Mouse (Mus musculus) midbrain, embryonic 16.5 days (tissue): Measurements from ENCODE around the gene Lce1g. TPM values are rescaled to one million over a fixed set of nuclear protein-coding genes. Genes with fewer than 3 reads are reported as not detected.

Experiments
- ATAC-seq: fragments of 200-750 bp; cut with Nextera tagmentation; 2 replicates; pipeline ENCODE4 v1.8.0; 2017; ENCODE audit warnings: moderate TSS enrichment
- H3K27ac ChIP-seq: fragments of 300-500 bp; sonication (generic); 2 replicates; pipeline ENCODE4 v1.5.1; 2014; ENCODE audit warnings: mild to moderate bottlenecking, low read length, mixed read lengths
- H3K27me3 ChIP-seq: fragments of 300-500 bp; sonication (generic); 2 replicates; pipeline ENCODE4 v1.6.1; 2014; ENCODE audit warnings: low read depth, low read length, mixed read lengths; ENCODE audit not compliant: control insufficient read depth, insufficient read depth
- H3K36me3 ChIP-seq: fragments of 300-500 bp; sonication (generic); 2 replicates; pipeline ENCODE4 v1.6.1; 2014; ENCODE audit warnings: mild to moderate bottlenecking, low read length, moderate library complexity, mixed read lengths; ENCODE audit not compliant: control insufficient read depth, insufficient read depth
- H3K4me1 ChIP-seq: fragments of 300-500 bp; sonication (generic); 2 replicates; pipeline ENCODE4 v1.6.1; 2014; ENCODE audit warnings: mild to moderate bottlenecking, low read length, mixed read lengths; ENCODE audit not compliant: control insufficient read depth, insufficient read depth
- H3K4me2 ChIP-seq: fragments of 300-500 bp; sonication (generic); 2 replicates; pipeline ENCODE4 v1.6.1; 2014; ENCODE audit warnings: mild to moderate bottlenecking, low read length, mixed read lengths
- H3K4me3 ChIP-seq: fragments of 300-500 bp; sonication (generic); 2 replicates; pipeline ENCODE4 v1.5.1; 2014; ENCODE audit warnings: low read depth, mild to moderate bottlenecking, low read length, moderate library complexity, mixed read lengths
- H3K9ac ChIP-seq: fragments of 300-500 bp; sonication (generic); 2 replicates; pipeline ENCODE4 v1.6.1; 2014; ENCODE audit warnings: low read depth, low read length, mixed read lengths
- H3K9me3 ChIP-seq: fragments of 300-500 bp; sonication (generic); replicated peaks from 2 replicates; pipeline ENCODE4 v1.6.1; 2014; ENCODE audit warnings: mild to moderate bottlenecking, low read length, mixed read lengths; ENCODE audit not compliant: control insufficient read depth, poor library complexity, severe bottlenecking
- WGBS: fragments of 180-500 bp; shearing (Covaris S2); extraction: QIAGEN DNeasy Blood & Tissue Kit; methylation state at CpG from one replicate; pipeline ENCODE4 v1.1.7; 2014; 5-methylcytosine and 5-hydroxymethylcytosine counted together
- polyA plus RNA-seq: library from polyadenylated mRNA; unstranded; fragments of >200 nt; fragmentation: Nextera tagmentation; extraction: Ambion mirVana; gene quantifications from 2 replicates; pipeline ENCODE4 v1.2.1, GENCODE M21; 2015

Lce1g gene
- polyA plus RNA-seq, 1 experiment from 2014 or later, result not detected

DNA sequence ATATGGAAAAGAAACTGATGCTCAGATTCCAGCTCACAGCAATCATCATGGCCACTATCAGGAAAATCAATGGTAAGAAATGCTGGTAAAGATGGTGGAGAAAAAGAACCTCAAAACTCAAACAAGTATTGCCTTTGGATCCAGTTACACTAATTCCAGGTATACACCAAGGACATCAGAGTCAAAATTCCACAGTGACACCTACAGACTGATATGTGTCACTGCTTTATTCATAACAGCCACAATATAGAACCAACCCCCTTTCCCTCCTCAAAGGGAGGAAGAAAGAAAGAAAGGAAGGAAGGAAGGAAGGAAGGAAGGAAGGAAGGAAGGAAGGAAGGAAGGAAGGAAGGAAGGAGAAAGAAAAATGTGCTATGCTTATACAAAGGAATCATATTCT, 37.0 kb downstream of the Lce1g start:
- no peak for ATAC-seq
- H3K4me2 ChIP-seq, result no peak overlapping the region
- no peak overlapping the region for H3K9ac ChIP-seq
- H3K4me3 ChIP-seq, result no peak overlapping the region
- H3K4me1 ChIP-seq, result no peaks in the 10 kb centered on the region
- H3K36me3 ChIP-seq, result no peaks in the 10 kb centered on the region
- H3K9me3 ChIP-seq, result no peaks in the 10 kb centered on the region
- H3K27ac ChIP-seq, result no peak overlapping the region
- H3K27me3 ChIP-seq, result no peaks in the 10 kb centered on the region

GRCm38 (mm10) chr3:92708974-92709373, 43.2 kb downstream of the Lce1g start, which contains the start of gene Lce1e:
Gene Lce1e (minus strand): TSS chr3:92709074.
- Histone ChIP-seq H3K4me2 (no peak within 1 kb of the TSS), H3K27me3 (no peaks in the 10 kb centered on the region), H3K36me3 (no peaks in the 10 kb centered on the region), H3K4me3 (no peak within 1 kb of the TSS), H3K4me1 (no peaks in the 10 kb centered on the region), H3K9ac (no peak within 1 kb of the TSS), H3K9me3 (no peaks in the 10 kb centered on the region), H3K27ac (no peak within 1 kb of the TSS)
- WGBS, result 85% methylated on average over 2 of the region's 2 CpGs
- ATAC-seq, result no peak

Other genes starting within 250 kb of the Lce1g start
- not detected in 2 replicates for gene 2310046K23Rik, start 217.8 kb downstream of the Lce1g start, polyA plus RNA-seq
- not detected in 2 replicates for gene Ivl, start 178.6 kb downstream of the Lce1g start, polyA plus RNA-seq
- gene Smcp, start 163.3 kb downstream of the Lce1g start, polyA plus RNA-seq, result not detected in 2 replicates
- gene 2210017I01Rik, start 144.8 kb downstream of the Lce1g start, polyA plus RNA-seq, result not detected in 2 replicates
- gene Lce6a, start 130.7 kb downstream of the Lce1g start, polyA plus RNA-seq, result not detected in 2 replicates
- not detected in 2 replicates for gene Lce1a1, start 104.0 kb downstream of the Lce1g start, polyA plus RNA-seq
- not detected in 2 replicates for gene Lce1b, start 95.4 kb downstream of the Lce1g start, polyA plus RNA-seq
- not detected in 2 replicates for gene Lce1a2, start 82.0 kb downstream of the Lce1g start, polyA plus RNA-seq
- gene Lce1c, start 73.1 kb downstream of the Lce1g start, polyA plus RNA-seq, result not detected in 2 replicates
- not detected in 2 replicates for gene Lce1d, start 65.1 kb downstream of the Lce1g start, polyA plus RNA-seq
- not detected in 2 replicates for gene Lce1e, start 43.3 kb downstream of the Lce1g start, polyA plus RNA-seq
- gene Lce1f, start 32.0 kb downstream of the Lce1g start, polyA plus RNA-seq, result not detected in 2 replicates
- not detected in 2 replicates for gene Gm38119, start 13.2 kb downstream of the Lce1g start, polyA plus RNA-seq
- gene Lce1h, start 12.7 kb upstream of the Lce1g start, polyA plus RNA-seq, result not detected in 2 replicates
- not detected in 2 replicates for gene Lce1i, start 26.6 kb upstream of the Lce1g start, polyA plus RNA-seq
- not detected in 2 replicates for gene Lce1j, start 38.2 kb upstream of the Lce1g start, polyA plus RNA-seq
- gene Lce1k, start 55.6 kb upstream of the Lce1g start, polyA plus RNA-seq, result not detected in 2 replicates
- gene Kprp, start 74.9 kb upstream of the Lce1g start, polyA plus RNA-seq, result not detected in 2 replicates
- gene Lce1l, start 98.9 kb upstream of the Lce1g start, polyA plus RNA-seq, result not detected in 2 replicates
- not detected in 2 replicates for gene 2310050C09Rik, start 117.9 kb upstream of the Lce1g start, polyA plus RNA-seq
- not detected in 2 replicates for gene Lce3a, start 173.9 kb upstream of the Lce1g start, polyA plus RNA-seq
- gene Lce3b, start 180.6 kb upstream of the Lce1g start, polyA plus RNA-seq, result not detected in 2 replicates
- gene Lce3c, start 192.1 kb upstream of the Lce1g start, polyA plus RNA-seq, result not detected in 2 replicates
- not detected in 2 replicates for gene Lce3d, start 205.1 kb upstream of the Lce1g start, polyA plus RNA-seq
- not detected in 2 replicates for gene Lce3e, start 214.7 kb upstream of the Lce1g start, polyA plus RNA-seq
- gene Lce3f, start 239.9 kb upstream of the Lce1g start, polyA plus RNA-seq, result not detected in 2 replicates